Mouse (Mus musculus) right cerebral cortex, adult 2 months (tissue): ENCODE results near the gene Lypla2.

Experiments used
- DNase-seq, 2 experiments: peaks; one replicate each; pipeline ENCODE4 v3.0.0; 2021 to 2022; ENCODE audit warnings: low spot score in 2 of 2

Lypla2 gene

GRCm38 (mm10) chr4:135920304-135921241 lies 51.9 kb downstream of the Lypla2 start, which contains the start of gene Fuca1:
Gene Fuca1, plus strand, starts transcription at chr4:135920735.
- peak; percentile 96 to 98 for DNase-seq

DNA sequence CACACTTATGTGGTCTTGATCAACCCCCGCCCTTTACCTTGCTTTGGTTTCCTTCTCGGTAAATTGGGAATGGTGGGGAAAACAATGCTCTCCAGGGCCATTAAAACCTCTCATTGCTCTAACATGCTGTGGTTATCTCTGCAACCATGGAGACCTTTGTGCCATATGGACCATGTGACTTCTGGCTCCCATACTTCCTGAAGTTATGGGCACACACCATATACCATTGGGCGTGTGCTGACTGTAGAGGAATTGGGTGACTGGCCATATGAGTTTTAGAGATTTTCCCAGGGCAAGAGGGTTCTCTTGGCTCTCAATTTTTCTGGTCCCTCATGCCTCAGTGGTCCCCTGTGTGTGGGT lies 53.2 kb downstream of the Lypla2 start:
- no peak for DNase-seq

DNA sequence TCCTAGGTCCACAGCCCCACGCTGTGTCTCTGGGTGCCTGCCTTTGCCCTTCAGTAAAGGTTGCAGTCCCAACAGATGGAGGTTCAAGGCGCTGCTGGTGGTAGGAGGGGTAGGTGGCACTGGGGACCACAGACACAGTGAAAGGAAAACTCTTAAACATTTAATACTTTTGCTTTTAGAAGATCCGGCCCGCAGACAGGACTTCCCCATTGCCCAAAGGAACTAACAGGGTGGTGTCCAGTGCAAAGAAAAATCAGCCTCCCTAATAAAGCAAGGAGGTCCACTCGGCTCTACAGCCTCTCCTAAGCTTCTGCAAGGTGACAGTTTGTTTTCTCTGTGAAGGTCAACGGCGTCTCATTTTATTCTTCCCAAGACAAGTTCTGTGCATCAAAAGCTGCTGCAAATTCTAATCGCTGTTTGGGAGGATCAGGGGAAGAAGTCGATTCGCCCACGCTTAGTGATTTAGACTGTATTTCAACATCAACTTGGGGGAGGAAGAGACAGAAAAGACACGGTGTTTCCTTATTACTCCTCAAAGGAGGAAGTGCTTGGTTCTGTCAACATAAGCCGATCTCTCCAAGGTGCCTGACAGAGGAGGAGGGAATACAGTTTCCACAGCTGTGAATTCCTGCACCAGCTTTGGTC lies 53.7 kb downstream of the Lypla2 start:
- no peak for DNase-seq
